Mouse (Mus musculus) adrenal gland, postnatal 36 days (tissue): ENCODE data around the gene Tmem43. TPM values are rescaled to one million over a fixed set of nuclear protein-coding genes. Genes with fewer than 3 reads are reported as not detected.
A peak's percentile ranks its signal among the peaks of the same experiment; 100 is the strongest.

Experiments used
- DNase-seq, 2 experiments: peaks; one replicate each; pipeline ENCODE4 v3.0.0; 2021; ENCODE audit warnings: mixed read lengths in 1 of 2
- total RNA-seq, 2 experiments: library from RNA; stranded (reverse); gene quantifications; 2 replicates each; pipeline ENCODE4 v1.2.3; 2021

Gene Tmem43
- total RNA-seq, 2 experiments from 2014 or later, result 44.3 to 46.2 TPM

GRCm38 (mm10) chr6:91533771-91534170 lies 60.3 kb downstream of the Tmem43 start:
- DNase-seq, result no peak

GRCm38 (mm10) chr6:91534268-91534667 lies 60.8 kb downstream of the Tmem43 start:
- DNase-seq, result no peak

- peak; percentile 52 to 67 for DNase-seq
These were observed 61.7 kb downstream of the Tmem43 start for GRCm38 (mm10) chr6:91535231-91535630.

- DNase-seq, result no peak
These were observed 62.7 kb downstream of the Tmem43 start for GRCm38 (mm10) chr6:91536047-91536765.

Other genes with a start within 250 kb of the Tmem43 start
- not detected for gene Wnt7a, start 62.3 kb upstream of the Tmem43 start, total RNA-seq
- 10 to 100 TPM; 18.5 to 21.0 TPM for gene Chchd4, start 157 bp upstream of the Tmem43 start, total RNA-seq
- 10 to 100 TPM; 13.6 to 18.1 TPM for gene Xpc, start 42.2 kb downstream of the Tmem43 start, total RNA-seq
- 10 to 100 TPM; 34.1 to 36.5 TPM for gene Lsm3, start 42.2 kb downstream of the Tmem43 start, total RNA-seq
- 100 to 1,000 TPM; 331 to 678 TPM for gene Slc6a6, start 210.3 kb downstream of the Tmem43 start, total RNA-seq